Mouse (Mus musculus) c-Kit-positive CD71-positive TER-119-negative erythroid progenitor cells, embryonic 14.5 days (primary cell): Measurements from ENCODE around the gene Slc22a12.

Source experiments
- DNase-seq: peaks from one replicate; pipeline ENCODE4 v3.0.0-alpha.2; 2013; ENCODE audit warnings: low read depth

The Slc22a12 gene

GRCm38 (mm10) chr19:6542367-6543034, at the start of gene Slc22a12:
Slc22a12 (minus strand) TSS chr19:6543032.
- no peak for DNase-seq

GRCm38 (mm10) chr19:6572001-6572400, 29.2 kb upstream of the Slc22a12 start:
- no peak for DNase-seq

GRCm38 (mm10) chr19:6571476-6571875, 28.6 kb upstream of the Slc22a12 start:
- no peak for DNase-seq

- no peak for DNase-seq
Measured at GRCm38 (mm10) chr19:6569561-6569960, 26.7 kb upstream of the Slc22a12 start.

- DNase-seq = no peak
Measured at GRCm38 (mm10) chr19:6569021-6569420, 26.2 kb upstream of the Slc22a12 start.

GRCm38 (mm10) chr19:6566450-6566849, 23.6 kb upstream of the Slc22a12 start:
- no peak for DNase-seq

- no peak for DNase-seq
Measured at GRCm38 (mm10) chr19:6565136-6565535, 22.3 kb upstream of the Slc22a12 start.

- no peak for DNase-seq
Measured at GRCm38 (mm10) chr19:6560246-6560815, 17.5 kb upstream of the Slc22a12 start.

- no peak for DNase-seq
Measured at GRCm38 (mm10) chr19:6559576-6559975, 16.7 kb upstream of the Slc22a12 start.

GRCm38 (mm10) chr19:6553819-6554582, 11.2 kb upstream of the Slc22a12 start:
- no peak for DNase-seq

GRCm38 (mm10) chr19:6553174-6553573, 10.3 kb upstream of the Slc22a12 start:
- no peak for DNase-seq

GRCm38 (mm10) chr19:6552302-6553028, 9.6 kb upstream of the Slc22a12 start:
- peak; percentile 27 for DNase-seq

- no peak for DNase-seq
Measured at GRCm38 (mm10) chr19:6551215-6551614, 8.4 kb upstream of the Slc22a12 start.

GRCm38 (mm10) chr19:6549566-6549965, 6.7 kb upstream of the Slc22a12 start:
- no peak for DNase-seq

- no peak for DNase-seq
Measured at GRCm38 (mm10) chr19:6548431-6549410, 5.9 kb upstream of the Slc22a12 start.

- DNase-seq = no peak
Measured at GRCm38 (mm10) chr19:6547801-6548200, 5.0 kb upstream of the Slc22a12 start.

GRCm38 (mm10) chr19:6546096-6546495, 3.3 kb upstream of the Slc22a12 start:
- no peak for DNase-seq

- DNase-seq = no peak
Measured at GRCm38 (mm10) chr19:6545481-6545880, 2.6 kb upstream of the Slc22a12 start.

- no peak for DNase-seq
Measured at GRCm38 (mm10) chr19:6544712-6545111, 1.9 kb upstream of the Slc22a12 start.

GRCm38 (mm10) chr19:6543518-6543917, 686 bp upstream of the Slc22a12 start:
- no peak for DNase-seq

- DNase-seq = no peak
Measured at GRCm38 (mm10) chr19:6543035-6543383, 177 bp upstream of the Slc22a12 start.
